Mouse (Mus musculus) large intestine, adult 2 months (tissue): ENCODE data around the gene Rsph10b. TPM values are rescaled to one million over a fixed set of nuclear protein-coding genes. Genes with fewer than 3 reads are reported as not detected.

Experiments
- DNase-seq: peaks from one replicate; pipeline ENCODE4 v3.0.0-alpha.2; 2012; ENCODE audit warnings: low read depth, low spot score
- WGBS: fragments of 180-500 bp; shearing (Covaris S2); methylation state at CpG from one replicate; pipeline ENCODE4 v1.1.7; 2018; 5-methylcytosine and 5-hydroxymethylcytosine counted together
- polyA plus RNA-seq: library from polyadenylated mRNA; depleted of rRNA; stranded (reverse); fragments of >200 nt; gene quantifications from 2 replicates; pipeline ENCODE4 v1.2.3, GENCODE M21; 2012

The Rsph10b gene
- polyA plus RNA-seq, 1 experiment = 0.21 TPM

- WGBS = 92% methylated on average over 11 of the region's 11 CpGs
These were observed 579 bp downstream of the Rsph10b start for GRCm38 (mm10) chr5:143933414-143933813.

GRCm38 (mm10) chr5:143933875-143934274, 1.0 kb downstream of the Rsph10b start:
- DNase-seq = no peak
- WGBS = 68% methylated on average over 1 of the region's 1 CpGs

More at GRCm38 (mm10) chr5:143933414-143933813, 579 bp downstream of the Rsph10b start:
- DNase-seq = no peak

GRCm38 (mm10) chr5:143936156-143936555, 3.3 kb downstream of the Rsph10b start:
- DNase-seq = no peak
- WGBS = 87% methylated on average over 9 of the region's 9 CpGs

GRCm38 (mm10) chr5:143941588-143941987, 8.8 kb downstream of the Rsph10b start:
- DNase-seq = no peak
- WGBS = 15% methylated on average over 10 of the region's 10 CpGs

- WGBS = 86% methylated on average over 14 of the region's 14 CpGs
- DNase-seq = no peak
These were observed 10.6 kb downstream of the Rsph10b start for GRCm38 (mm10) chr5:143943231-143944125.

- DNase-seq = no peak
- WGBS = 88% methylated on average over 12 of the region's 12 CpGs
These were observed 15.5 kb downstream of the Rsph10b start for GRCm38 (mm10) chr5:143948361-143948760.

GRCm38 (mm10) chr5:143950016-143950415, 17.2 kb downstream of the Rsph10b start:
- no peak for DNase-seq
- 45% methylated on average over 5 of the region's 5 CpGs for WGBS

- 95% methylated on average over 6 of the region's 6 CpGs for WGBS
- no peak for DNase-seq
These were observed 24.3 kb downstream of the Rsph10b start for GRCm38 (mm10) chr5:143957101-143957500.

- DNase-seq = no peak
- WGBS = 91% methylated on average over 11 of the region's 11 CpGs
These were observed 26.7 kb downstream of the Rsph10b start for GRCm38 (mm10) chr5:143959551-143959950.

GRCm38 (mm10) chr5:143961176-143961575, 28.3 kb downstream of the Rsph10b start:
- DNase-seq = no peak
- WGBS = 82% methylated on average over 8 of the region's 8 CpGs

GRCm38 (mm10) chr5:143965586-143966345, 32.9 kb downstream of the Rsph10b start:
- WGBS = 72% methylated on average over 12 of the region's 12 CpGs
- no peak for DNase-seq

- 89% methylated on average over 12 of the region's 12 CpGs for WGBS
- no peak for DNase-seq
These were observed 33.8 kb downstream of the Rsph10b start for GRCm38 (mm10) chr5:143966671-143967070.

- no peak for DNase-seq
- WGBS = 60% methylated on average over 3 of the region's 3 CpGs
These were observed 39.8 kb downstream of the Rsph10b start for GRCm38 (mm10) chr5:143972628-143973027.

- DNase-seq = no peak
- 48% methylated on average over 4 of the region's 4 CpGs for WGBS
These were observed 42.2 kb downstream of the Rsph10b start for GRCm38 (mm10) chr5:143974931-143975630.

GRCm38 (mm10) chr5:143975631-143975933, 42.7 kb downstream of the Rsph10b start:
- DNase-seq = no peak
- WGBS = 25% methylated on average over 2 of the region's 2 CpGs

GRCm38 (mm10) chr5:143976232-143976631, 43.4 kb downstream of the Rsph10b start:
- no peak for DNase-seq
- 86% methylated on average over 11 of the region's 11 CpGs for WGBS

- DNase-seq = no peak
- WGBS = 45% methylated on average over 16 of the region's 16 CpGs
These were observed 44.0 kb downstream of the Rsph10b start for GRCm38 (mm10) chr5:143976726-143977431.

- DNase-seq = no peak
- WGBS = 39% methylated on average over 9 of the region's 9 CpGs
These were observed 48.0 kb downstream of the Rsph10b start for GRCm38 (mm10) chr5:143980858-143981257.

- no peak for DNase-seq
- 43% methylated on average over 2 of the region's 2 CpGs for WGBS
These were observed 49.5 kb downstream of the Rsph10b start for GRCm38 (mm10) chr5:143982361-143982760.

- 75% methylated on average over 7 of the region's 7 CpGs for WGBS
- DNase-seq = no peak
These were observed 52.5 kb downstream of the Rsph10b start for GRCm38 (mm10) chr5:143985381-143985780.
